Mouse (Mus musculus): ENCODE measurements at regions not wholly inside any gene's neighbourhood (a gene's known extent, or its start where the extent isn't known, plus 50 kb on each side); places are given as distances from the start of the nearest gene placed in this dataset.

- DNase-seq (ENCODE audit: low read depth): peak; percentile 61
Measured at GRCm38 (mm10) chr10:83819266-83819949, 96.7 kb downstream of the 1500009L16Rik start.

GRCm38 (mm10) chr10:83819950-83820275 is 97.2 kb downstream of the 1500009L16Rik start:
- DNase-seq (ENCODE audit: low read depth): no peak

- DNase-seq (ENCODE audit: low read depth): no peak
Measured at GRCm38 (mm10) chr10:83821089-83821488, 98.4 kb downstream of the 1500009L16Rik start.

- DNase-seq (ENCODE audit: low read depth): no peak
Measured at GRCm38 (mm10) chr10:83826105-83826504, 103.4 kb downstream of the 1500009L16Rik start.

- no peak for DNase-seq (ENCODE audit: low read depth)
Measured at GRCm38 (mm10) chr10:83836351-83836750, 113.7 kb downstream of the 1500009L16Rik start.

- no peak for DNase-seq (ENCODE audit: low read depth)
Measured at GRCm38 (mm10) chr10:83840226-83840625, 117.6 kb downstream of the 1500009L16Rik start.

GRCm38 (mm10) chr10:83850881-83851280 is 128.2 kb downstream of the 1500009L16Rik start:
- no peak for DNase-seq (ENCODE audit: low read depth)

- DNase-seq (ENCODE audit: low read depth): no peak
Measured at GRCm38 (mm10) chr10:83852194-83852593, 129.5 kb downstream of the 1500009L16Rik start.

- DNase-seq (ENCODE audit: low read depth): no peak
Measured at GRCm38 (mm10) chr10:83852806-83853205, 130.1 kb downstream of the 1500009L16Rik start.

- peak; percentile 4 for DNase-seq (ENCODE audit: low read depth)
Measured at GRCm38 (mm10) chr10:83857794-83858442, 135.3 kb downstream of the 1500009L16Rik start.

GRCm38 (mm10) chr10:83858689-83859088 is 136.0 kb downstream of the 1500009L16Rik start:
- DNase-seq (ENCODE audit: low read depth): no peak

- no peak for DNase-seq (ENCODE audit: low read depth)
Measured at GRCm38 (mm10) chr10:83859633-83860032, 137.0 kb downstream of the 1500009L16Rik start.

- DNase-seq (ENCODE audit: low read depth): no peak
Measured at GRCm38 (mm10) chr10:83861574-83862190, 139.0 kb downstream of the 1500009L16Rik start.

- no peak for DNase-seq (ENCODE audit: low read depth)
Measured at GRCm38 (mm10) chr10:83864591-83864990, 141.9 kb downstream of the 1500009L16Rik start.

GRCm38 (mm10) chr10:83865929-83866328 is 143.3 kb downstream of the 1500009L16Rik start:
- DNase-seq (ENCODE audit: low read depth): no peak

GRCm38 (mm10) chr10:83871736-83872400 is 149.2 kb downstream of the 1500009L16Rik start:
- no peak for DNase-seq (ENCODE audit: low read depth)

GRCm38 (mm10) chr10:83878745-83879144 is 156.1 kb downstream of the 1500009L16Rik start:
- no peak for DNase-seq (ENCODE audit: low read depth)

GRCm38 (mm10) chr10:83882119-83882890 is 159.6 kb downstream of the 1500009L16Rik start:
- DNase-seq (ENCODE audit: low read depth): no peak

- no peak for DNase-seq (ENCODE audit: low read depth)
Measured at GRCm38 (mm10) chr10:83882891-83883185, 160.2 kb downstream of the 1500009L16Rik start.

GRCm38 (mm10) chr10:83884553-83884952 is 161.9 kb downstream of the 1500009L16Rik start:
- DNase-seq (ENCODE audit: low read depth): no peak

- DNase-seq (ENCODE audit: low read depth): no peak
Measured at GRCm38 (mm10) chr10:83888587-83888986, 165.9 kb downstream of the 1500009L16Rik start.

- no peak for DNase-seq (ENCODE audit: low read depth)
Measured at GRCm38 (mm10) chr10:83895741-83896150, 173.1 kb downstream of the 1500009L16Rik start.
